Mouse (Mus musculus): ENCODE measurements around the gene Gm10392. TPM values are rescaled to one million over a fixed set of nuclear protein-coding genes. Genes with fewer than 3 reads are reported as not detected.

The Gm10392 gene
- polyA plus RNA-seq, 1 experiment from 2014 or later = 0.15 TPM

DNA sequence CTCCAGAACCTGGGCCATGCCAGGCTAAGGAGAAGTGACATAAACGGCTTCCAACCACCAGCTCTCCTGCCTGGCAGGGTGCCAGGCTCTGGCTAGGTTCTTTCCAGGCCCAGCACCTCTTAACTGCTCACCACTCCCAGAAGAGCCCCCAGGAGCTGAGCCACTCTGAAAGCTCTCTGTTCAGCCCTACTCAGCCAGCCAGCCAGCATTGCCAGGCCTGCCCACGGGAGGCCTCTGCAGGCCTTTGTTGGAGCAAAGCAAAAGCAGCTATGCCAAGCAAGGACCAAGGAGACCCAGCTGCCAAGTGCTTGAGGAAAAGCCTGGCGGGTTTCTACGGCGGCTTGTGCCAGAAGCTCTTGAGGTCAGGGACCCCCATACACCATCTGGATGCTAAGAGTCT lies 32.2 kb downstream of the Gm10392 start:
- Histone ChIP-seq H3K4me3 (peak overlapping the region; percentile 89), H3K4me1 (replicated peaks) (peaks cover 89% of the 10 kb centered on the region), H3K27me3 (no peaks in the 10 kb centered on the region), H3K4me2 (peak overlapping the region; percentile 84), H3K9ac (peak overlapping the region; percentile 98), H3K36me3 (no peaks in the 10 kb centered on the region), H3K9me3 (no peaks in the 10 kb centered on the region), H3K27ac (replicated peaks) (peak overlapping the region; percentile 95)
- no peak for ATAC-seq (ENCODE audit: low read depth)
- WGBS = 34% methylated on average over 5 of the region's 5 CpGs

DNA sequence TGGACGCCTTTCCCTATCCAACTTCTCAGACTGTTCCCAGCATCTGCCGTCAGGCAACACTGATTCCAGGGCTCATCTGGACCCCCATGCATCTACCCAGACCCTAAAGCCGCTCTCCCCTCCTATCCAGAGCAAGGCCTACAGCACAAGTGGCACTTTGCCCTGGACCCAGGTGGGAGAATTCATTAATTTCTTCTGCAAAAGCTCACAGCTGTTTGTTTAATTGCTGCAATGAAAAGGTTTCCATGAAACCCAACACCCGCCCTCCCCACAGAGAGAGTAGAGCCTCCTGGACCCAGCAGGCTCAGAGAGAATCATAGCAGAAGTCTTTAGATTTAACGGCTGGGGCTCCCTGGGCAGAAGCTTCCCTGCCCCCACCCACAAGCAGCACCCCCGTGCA lies 33.8 kb downstream of the Gm10392 start:
- no peak for ATAC-seq (ENCODE audit: low read depth)
- Histone ChIP-seq H3K4me3 (peak overlapping the region; percentile 9; the same call in 1 of the 2 replicates), H3K36me3 (no peaks in the 10 kb centered on the region), H3K9me3 (no peaks in the 10 kb centered on the region), H3K4me1 (replicated peaks) (peaks cover 80% of the 10 kb centered on the region), H3K27me3 (no peaks in the 10 kb centered on the region), H3K27ac (replicated peaks) (peak overlapping the region; percentile 95), H3K9ac (peak overlapping the region; percentile 52; the same call in 1 of the 2 replicates), H3K4me2 (peak overlapping the region; percentile 84)
- WGBS = 30% methylated on average over 6 of the region's 6 CpGs

DNA sequence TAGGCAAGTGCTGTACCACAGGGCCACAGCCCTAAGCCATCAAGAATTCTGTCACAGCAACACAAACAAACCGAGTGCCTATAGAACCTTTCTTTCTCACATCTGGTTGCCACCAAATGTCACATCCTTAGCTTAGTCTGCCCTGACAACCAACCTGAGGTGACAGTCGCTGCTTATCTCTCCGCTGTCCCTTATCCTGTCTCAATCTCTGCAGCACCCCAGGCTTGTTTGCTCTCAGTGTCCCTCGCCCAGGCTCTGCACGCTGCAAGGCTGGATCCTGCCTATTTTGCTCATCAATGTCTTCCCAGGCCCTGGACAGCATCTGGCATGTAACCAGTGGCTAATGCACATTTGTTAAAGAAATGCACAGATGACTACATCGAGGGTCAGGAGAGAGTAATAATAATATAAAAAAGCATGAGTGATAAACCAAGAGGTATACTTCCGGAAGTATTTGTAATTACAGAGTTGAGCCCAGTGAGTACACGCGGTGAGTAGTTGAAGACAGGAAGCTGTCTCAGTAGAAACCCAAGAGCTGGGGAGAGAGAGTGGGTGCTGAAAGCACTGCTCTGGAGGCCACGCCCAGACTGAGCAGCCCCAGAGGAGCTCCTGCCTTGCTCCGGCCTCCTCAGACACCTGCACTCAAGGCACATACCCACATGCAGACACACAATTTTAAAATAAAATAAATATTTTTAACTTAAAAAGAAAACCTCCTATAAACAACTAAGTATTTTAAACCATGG lies 35.3 kb downstream of the Gm10392 start:
- peaks cover 74% of the 10 kb centered on the region for H3K4me1 ChIP-seq (replicated peaks)
- no peaks in the 10 kb centered on the region for H3K9me3 ChIP-seq
- H3K4me2 ChIP-seq = no peak overlapping the region
- H3K27me3 ChIP-seq = no peaks in the 10 kb centered on the region
- no peak overlapping the region for H3K27ac ChIP-seq (replicated peaks)
- peak overlapping the region; percentile 5; the same call in 1 of the 2 replicates for H3K9ac ChIP-seq
- no peak overlapping the region for H3K4me3 ChIP-seq
- no peaks in the 10 kb centered on the region for H3K36me3 ChIP-seq
- no peak for ATAC-seq (ENCODE audit: low read depth)
- WGBS = 67% methylated on average over 11 of the region's 11 CpGs

DNA sequence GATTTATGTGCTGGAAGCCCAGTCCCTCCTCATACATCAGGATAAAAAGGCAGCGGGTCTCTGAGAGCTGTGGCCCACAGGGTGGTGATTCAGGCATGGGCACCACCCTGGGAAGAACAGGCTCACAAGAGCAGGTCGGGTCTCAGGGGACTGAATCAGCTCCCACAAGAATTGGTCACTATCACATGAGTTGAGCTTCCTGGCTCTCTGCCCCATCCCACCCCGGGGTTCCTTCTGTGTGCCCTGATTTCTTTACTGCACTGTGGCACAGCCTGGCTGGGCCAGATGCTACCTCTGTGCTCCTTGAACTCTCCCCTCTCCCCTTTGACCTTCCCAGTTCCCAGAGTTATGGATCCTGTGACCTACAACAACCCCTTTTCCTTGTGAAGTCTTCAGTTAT lies 36.0 kb downstream of the Gm10392 start:
- H3K4me2 ChIP-seq = no peak overlapping the region
- WGBS = 51% methylated on average over 3 of the region's 3 CpGs
- no peak for ATAC-seq (ENCODE audit: low read depth)
- H3K27ac ChIP-seq (replicated peaks) = no peak overlapping the region
- H3K27me3 ChIP-seq = no peaks in the 10 kb centered on the region
- no peaks in the 10 kb centered on the region for H3K36me3 ChIP-seq
- no peaks in the 10 kb centered on the region for H3K9me3 ChIP-seq
- no peak overlapping the region for H3K4me3 ChIP-seq
- peaks cover 68% of the 10 kb centered on the region for H3K4me1 ChIP-seq (replicated peaks)
- H3K9ac ChIP-seq = no peak overlapping the region

DNA sequence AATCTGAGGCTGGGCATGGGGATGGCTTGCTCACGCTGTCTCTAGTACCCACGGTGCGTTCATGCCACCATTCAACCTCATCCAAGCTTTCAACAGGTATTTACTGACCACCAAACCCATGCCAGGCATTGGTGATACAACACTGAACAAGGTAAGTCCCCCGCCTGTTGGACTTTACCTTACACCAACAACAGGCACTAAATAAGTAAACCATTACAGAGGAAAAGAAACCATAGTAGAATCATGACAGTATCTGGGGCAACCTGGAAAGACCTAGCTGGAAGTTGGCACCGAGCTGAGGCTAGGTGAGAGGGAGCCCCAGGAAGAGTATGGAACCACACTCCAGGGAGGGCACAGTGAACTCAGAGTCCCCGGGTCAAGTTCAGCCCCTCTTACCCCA lies 42.1 kb downstream of the Gm10392 start:
- no peak overlapping the region for H3K27ac ChIP-seq (replicated peaks)
- ATAC-seq (ENCODE audit: low read depth) = no peak
- peaks cover 6% of the 10 kb centered on the region for H3K4me1 ChIP-seq (replicated peaks)
- H3K27me3 ChIP-seq = no peaks in the 10 kb centered on the region
- no peak overlapping the region for H3K4me3 ChIP-seq
- no peak overlapping the region for H3K4me2 ChIP-seq
- no peaks in the 10 kb centered on the region for H3K9me3 ChIP-seq
- 92% methylated on average over 6 of the region's 6 CpGs for WGBS
- peaks cover 48% of the 10 kb centered on the region for H3K36me3 ChIP-seq
- H3K9ac ChIP-seq = no peak overlapping the region

DNA sequence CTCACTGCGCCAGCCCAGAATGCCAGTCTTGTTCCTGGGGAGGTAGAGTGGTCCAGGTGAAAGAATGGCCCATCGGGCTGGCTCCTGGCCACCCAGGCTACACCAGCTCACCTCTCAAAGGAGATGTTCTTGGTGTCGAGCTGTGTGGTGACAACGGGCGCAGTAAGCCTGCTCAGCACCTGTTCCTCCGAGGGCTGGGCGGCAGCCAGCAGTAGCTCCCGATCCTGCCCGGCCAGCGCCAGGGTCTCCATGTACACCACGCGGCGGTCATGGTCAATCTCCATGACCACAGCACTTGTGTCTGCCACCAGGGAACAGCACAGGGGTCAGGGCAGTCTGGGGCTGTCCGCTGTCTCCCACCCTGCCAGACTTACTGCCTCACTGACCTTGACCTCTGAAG lies 42.8 kb downstream of the Gm10392 start:
- 91% methylated on average over 14 of the region's 14 CpGs for WGBS
- Histone ChIP-seq H3K9ac (no peak overlapping the region), H3K4me1 (replicated peaks) (no peaks in the 10 kb centered on the region), H3K4me3 (no peak overlapping the region), H3K36me3 (peaks cover 55% of the 10 kb centered on the region), H3K9me3 (no peaks in the 10 kb centered on the region), H3K4me2 (no peak overlapping the region), H3K27ac (replicated peaks) (no peak overlapping the region), H3K27me3 (no peaks in the 10 kb centered on the region)
- no peak for ATAC-seq (ENCODE audit: low read depth)

DNA sequence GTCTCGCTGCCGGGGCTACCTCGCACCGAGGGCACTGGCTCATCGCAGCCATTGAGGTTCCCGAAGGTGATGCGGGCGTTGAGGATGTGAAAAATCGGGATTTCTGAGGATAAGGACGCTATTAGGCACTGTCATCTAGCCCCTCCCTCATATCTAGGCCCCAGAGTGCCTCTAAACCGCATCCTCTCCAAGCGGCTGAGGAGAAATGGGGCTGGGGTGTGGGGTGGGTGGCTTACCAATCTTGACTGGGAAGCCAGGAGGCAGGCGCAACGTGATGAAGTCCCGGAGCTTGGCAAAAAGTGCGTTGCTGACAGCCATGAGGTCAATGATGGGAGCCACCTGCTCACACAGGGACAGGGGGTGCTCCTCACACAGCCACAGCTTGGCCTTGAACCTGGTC lies 46.2 kb downstream of the Gm10392 start:
- Histone ChIP-seq H3K9ac (no peak overlapping the region), H3K4me1 (replicated peaks) (0 out of 2 replicates have a peak, but pooled peaks cover 5% of the 10 kb centered on the region), H3K27me3 (peaks cover 8% of the 10 kb centered on the region), H3K9me3 (no peaks in the 10 kb centered on the region), H3K27ac (replicated peaks) (no peak overlapping the region), H3K4me2 (no peak overlapping the region), H3K4me3 (no peak overlapping the region), H3K36me3 (peaks cover 68% of the 10 kb centered on the region)
- WGBS = 91% methylated on average over 16 of the region's 16 CpGs
- ATAC-seq (ENCODE audit: low read depth) = no peak

DNA sequence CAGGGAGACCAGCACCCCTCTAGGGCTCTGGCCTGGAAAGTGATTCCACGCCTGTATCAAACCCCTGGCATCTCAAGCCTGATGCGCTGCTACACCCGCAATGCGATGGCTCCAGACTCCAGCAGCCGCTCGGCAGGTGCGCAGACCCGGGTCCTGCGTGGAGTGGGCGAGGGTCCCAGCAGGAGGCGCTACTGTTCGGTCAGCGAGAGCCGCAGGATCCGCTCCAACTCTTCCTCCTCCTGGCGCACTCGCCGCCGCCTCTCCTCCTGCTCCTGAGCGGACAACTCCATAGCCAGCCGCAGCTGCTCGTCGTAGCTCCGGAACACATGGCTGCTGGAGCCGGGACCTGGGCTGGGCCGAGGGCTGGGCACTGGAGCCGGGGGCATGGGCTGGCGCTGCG lies 47.6 kb downstream of the Gm10392 start:
- Histone ChIP-seq H3K9me3 (no peaks in the 10 kb centered on the region), H3K4me3 (no peak overlapping the region), H3K27me3 (peaks cover 22% of the 10 kb centered on the region), H3K4me2 (no peak overlapping the region), H3K9ac (no peak overlapping the region), H3K27ac (replicated peaks) (no peak overlapping the region), H3K4me1 (replicated peaks) (0 out of 2 replicates have a peak, but pooled peaks cover 10% of the 10 kb centered on the region), H3K36me3 (peaks cover 58% of the 10 kb centered on the region)
- WGBS = 64% methylated on average over 29 of the region's 29 CpGs
- no peak for ATAC-seq (ENCODE audit: low read depth)

DNA sequence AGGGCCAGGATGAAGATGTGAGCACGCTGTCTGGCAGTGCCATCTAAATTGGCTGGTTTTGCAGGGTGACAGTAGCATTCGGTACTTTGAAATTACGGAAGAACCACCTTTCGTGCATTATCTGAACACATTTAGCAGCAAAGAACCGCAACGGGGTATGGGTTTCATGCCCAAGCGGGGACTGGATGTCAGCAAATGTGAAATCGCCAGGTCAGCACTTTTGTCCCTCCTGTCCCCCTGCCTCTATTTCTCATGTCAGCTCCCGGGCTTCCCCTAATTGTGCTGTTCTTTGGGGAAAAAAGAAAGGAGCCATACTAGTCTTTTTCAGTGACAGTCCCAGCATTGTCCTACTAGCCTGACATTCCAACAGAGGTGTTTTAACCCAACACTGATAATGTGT lies 50.6 kb downstream of the Gm10392 start:
- H3K36me3 ChIP-seq = peaks cover 34% of the 10 kb centered on the region
- no peak for ATAC-seq (ENCODE audit: low read depth)
- H3K9ac ChIP-seq = no peak overlapping the region
- H3K9me3 ChIP-seq = no peaks in the 10 kb centered on the region
- no peak overlapping the region for H3K27ac ChIP-seq (replicated peaks)
- no peak overlapping the region for H3K4me2 ChIP-seq
- WGBS = 79% methylated on average over 9 of the region's 9 CpGs
- peaks cover 52% of the 10 kb centered on the region for H3K27me3 ChIP-seq
- no peak overlapping the region for H3K4me3 ChIP-seq
- H3K4me1 ChIP-seq (replicated peaks) = peaks cover 10% of the 10 kb centered on the region; the same call in 1 of the 2 replicates

DNA sequence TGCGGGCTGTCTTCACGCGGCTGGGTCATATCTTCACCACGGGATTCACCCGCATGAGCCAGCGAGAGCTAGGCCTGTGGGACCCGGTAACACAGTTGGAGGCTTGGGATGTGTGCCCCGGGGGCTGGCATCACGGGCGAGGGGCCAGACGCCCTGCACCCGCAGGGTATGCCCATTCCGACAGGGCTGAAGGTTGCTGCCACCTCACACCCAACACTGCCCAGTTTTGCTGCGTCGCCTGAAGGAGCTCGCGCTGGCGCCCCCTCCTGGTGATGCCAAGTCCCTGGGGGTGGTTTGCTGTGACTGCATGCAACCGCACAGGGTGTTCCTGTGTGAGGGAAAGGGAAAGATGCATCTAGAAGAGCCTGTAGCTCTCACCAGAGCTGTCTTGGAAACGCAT lies 51.2 kb downstream of the Gm10392 start:
- no peak overlapping the region for H3K9ac ChIP-seq
- H3K4me3 ChIP-seq = no peak overlapping the region
- peaks cover 58% of the 10 kb centered on the region for H3K27me3 ChIP-seq
- no peak for ATAC-seq (ENCODE audit: low read depth)
- WGBS = 11% methylated on average over 18 of the region's 20 CpGs
- 0 out of 2 replicates have a peak overlapping the region, but pooled peaks have one; percentile 7 for H3K4me2 ChIP-seq
- peaks cover 28% of the 10 kb centered on the region for H3K36me3 ChIP-seq
- no peaks in the 10 kb centered on the region for H3K9me3 ChIP-seq
- peaks cover 12% of the 10 kb centered on the region for H3K4me1 ChIP-seq (replicated peaks)
- H3K27ac ChIP-seq (replicated peaks) = no peak overlapping the region

DNA sequence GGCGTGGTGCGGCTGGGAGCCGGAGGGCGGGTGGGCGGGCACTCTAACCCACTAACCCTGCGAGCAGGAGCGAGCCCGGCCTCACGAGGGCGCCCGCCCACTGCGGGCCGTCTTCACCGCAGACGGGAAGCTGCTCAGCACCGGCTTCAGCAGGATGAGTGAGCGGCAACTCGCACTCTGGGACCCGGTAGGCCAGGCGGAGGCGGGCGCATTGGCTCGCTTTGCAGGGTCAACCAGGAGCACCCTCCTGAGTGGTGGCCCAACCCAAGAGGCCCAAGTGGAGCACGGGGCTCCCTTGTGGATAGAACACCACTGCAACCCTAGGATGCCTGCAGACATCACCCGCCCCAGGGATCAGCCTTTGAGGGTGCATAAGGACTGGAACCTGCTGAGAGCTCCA lies 51.8 kb downstream of the Gm10392 start:
- Histone ChIP-seq H3K4me1 (replicated peaks) (peaks cover 18% of the 10 kb centered on the region), H3K4me2 (no peak overlapping the region), H3K9me3 (no peaks in the 10 kb centered on the region), H3K27ac (replicated peaks) (no peak overlapping the region), H3K9ac (no peak overlapping the region), H3K4me3 (no peak overlapping the region), H3K27me3 (peaks cover 64% of the 10 kb centered on the region), H3K36me3 (peaks cover 22% of the 10 kb centered on the region)
- WGBS = 2% methylated on average over 25 of the region's 25 CpGs
- no peak for ATAC-seq (ENCODE audit: low read depth)
